Mouse (Mus musculus) heart, postnatal 14 days (tissue): ENCODE measurements around the gene Actr5. TPM values are rescaled to one million over a fixed set of nuclear protein-coding genes. Genes with fewer than 3 reads are reported as not detected.

Experiments used
- DNase-seq, 2 experiments: peaks; one replicate each; pipeline ENCODE4 v3.0.0; 2021 to 2022
- intact Hi-C: fragments of 180-260 bp; cut with DNase I; formaldehyde crosslinking; loops from one replicate; pipeline ENCODE4 v1.15.1; 2025
- microRNA-seq, 2 experiments: library from miRNA; unstranded; fragments of <30 nt; microRNA quantifications; one replicate each; pipeline ENCODE4 v1.2.0; 2021 to 2022
- total RNA-seq, 2 experiments: library from RNA; stranded (reverse); gene quantifications; 2 replicates each; pipeline ENCODE4 v1.2.3; 2021

The Actr5 gene
- total RNA-seq, 2 experiments from 2014 or later: 6.9 to 8.9 TPM

DNA sequence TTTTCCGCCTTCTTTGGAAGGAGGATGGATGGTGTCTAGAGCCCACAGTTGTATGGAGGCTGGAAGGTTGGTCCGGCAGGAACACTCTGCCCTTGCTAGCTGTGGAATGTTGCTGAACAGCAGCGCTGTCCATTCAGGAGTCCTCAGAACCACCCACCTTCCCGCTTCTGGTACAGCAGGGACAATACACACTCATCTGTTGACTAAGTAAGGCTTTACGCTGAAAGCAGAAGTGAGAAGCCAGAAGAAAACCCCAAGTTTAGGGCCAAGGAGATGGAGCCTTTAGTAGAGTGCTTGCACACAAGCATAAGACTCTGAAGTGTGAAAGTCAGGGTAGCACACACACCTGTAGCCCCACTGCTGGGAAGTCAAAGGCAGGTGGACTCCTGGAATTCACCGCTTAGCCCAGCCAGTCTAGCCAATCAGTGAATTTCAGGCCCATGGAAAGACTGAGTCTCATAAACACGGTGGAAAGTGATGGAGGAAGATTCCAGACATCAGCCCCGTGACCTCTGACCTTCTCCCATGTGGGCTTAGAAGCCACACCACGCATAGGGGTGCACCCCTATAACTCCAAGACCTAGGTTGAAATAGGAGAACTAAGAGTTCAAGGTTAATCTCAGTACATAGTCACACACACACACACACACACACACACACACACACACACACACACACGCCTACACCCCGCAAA lies 57.8 kb downstream of the Actr5 start:
- intact Hi-C loops: no loop called here
- no peak for DNase-seq

DNA sequence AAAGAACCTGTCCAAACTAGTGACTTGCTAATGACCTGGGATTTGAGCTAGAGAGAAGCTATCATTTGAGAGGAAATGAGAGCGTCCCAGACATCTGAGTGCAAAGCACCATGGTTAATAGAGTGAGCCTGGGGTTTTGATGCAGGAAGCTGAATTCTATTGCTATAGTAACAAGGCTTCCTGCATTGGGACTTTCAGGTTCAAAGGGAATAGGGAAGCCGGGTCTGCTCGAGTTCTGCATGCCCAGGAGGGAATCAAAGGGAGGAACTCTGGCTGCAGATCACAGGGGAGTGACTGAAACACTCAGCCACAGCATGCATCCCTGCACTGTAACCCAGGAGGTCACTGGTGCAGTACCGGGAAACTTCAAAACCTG lies 58.3 kb downstream of the Actr5 start:
- intact Hi-C loops: no loop called here
- DNase-seq: no peak

DNA sequence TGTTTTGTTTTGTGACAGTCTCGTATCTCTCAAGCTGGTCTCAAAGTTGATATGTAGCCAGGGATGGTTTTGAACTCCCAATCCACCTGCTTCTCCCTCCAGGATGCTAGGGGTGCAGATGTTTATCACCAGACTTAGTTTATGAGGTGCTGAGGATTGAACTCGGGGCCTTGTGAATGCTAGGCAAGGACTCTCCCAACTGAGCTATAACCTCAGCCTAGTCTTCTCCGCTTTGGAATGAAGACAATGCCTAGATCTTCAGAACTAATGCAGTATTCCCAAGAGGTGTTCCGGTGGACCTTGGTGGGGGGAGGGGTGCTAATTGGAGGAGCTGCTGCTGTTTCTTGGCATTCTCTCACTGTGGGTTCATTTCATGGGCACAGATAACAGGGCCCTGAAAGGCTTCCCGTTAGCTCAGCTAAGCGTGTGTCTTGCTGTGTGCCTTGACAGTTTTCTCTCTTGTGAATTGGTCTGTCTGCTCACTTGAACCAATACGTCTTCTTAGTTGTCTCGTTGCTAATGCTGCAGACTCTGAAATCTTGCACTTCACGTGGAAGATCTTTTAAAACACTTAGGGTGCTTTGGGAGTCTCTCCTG lies 59.7 kb downstream of the Actr5 start:
- DNase-seq: no peak
- intact Hi-C loops: no loop called here

DNA sequence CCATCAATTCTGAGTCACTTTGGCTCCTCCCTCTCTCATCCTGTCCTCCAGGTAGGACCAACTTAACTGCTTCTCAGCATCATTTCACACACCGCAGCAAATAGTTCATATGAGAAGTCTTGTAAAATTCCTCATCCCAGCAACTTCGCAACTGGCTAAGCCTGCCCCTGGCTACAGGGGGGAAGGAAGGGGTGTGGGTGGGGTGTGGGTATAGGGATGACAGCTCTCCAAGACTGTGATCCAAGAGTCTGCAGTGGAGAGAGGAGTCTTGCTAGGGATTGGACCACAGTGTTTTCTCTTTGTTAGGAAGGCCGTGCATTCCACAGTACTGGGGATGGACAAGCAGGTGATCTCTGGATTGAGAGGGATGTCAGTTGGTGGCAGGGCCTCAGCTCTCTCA lies 60.2 kb downstream of the Actr5 start:
- intact Hi-C loops: no loop called here
- DNase-seq: no peak

DNA sequence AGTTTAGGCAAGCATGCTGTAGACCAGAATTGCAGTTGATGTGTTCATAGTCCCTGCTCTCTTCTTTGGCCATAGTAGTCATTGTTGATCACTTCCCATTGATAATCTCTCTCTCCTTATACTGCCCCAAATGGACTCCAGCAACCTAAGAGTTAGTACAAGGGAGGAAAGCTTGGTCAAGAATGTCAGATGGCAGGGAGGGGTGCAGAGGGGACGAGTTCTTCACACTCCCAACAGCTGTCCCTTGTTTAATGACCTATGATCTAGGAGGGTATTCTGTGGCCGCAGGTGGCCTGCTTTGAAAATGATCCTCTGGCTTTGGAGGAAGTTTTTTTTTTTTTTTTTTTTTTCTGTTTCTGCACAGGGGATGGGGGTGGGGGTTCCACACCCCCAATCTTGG lies 61.7 kb downstream of the Actr5 start:
- intact Hi-C loops: loop anchor here (2.0 kb wide), 1 partner anchor 14 kb away; no protein-coding TSS in a partner anchor
- no peak for DNase-seq

DNA sequence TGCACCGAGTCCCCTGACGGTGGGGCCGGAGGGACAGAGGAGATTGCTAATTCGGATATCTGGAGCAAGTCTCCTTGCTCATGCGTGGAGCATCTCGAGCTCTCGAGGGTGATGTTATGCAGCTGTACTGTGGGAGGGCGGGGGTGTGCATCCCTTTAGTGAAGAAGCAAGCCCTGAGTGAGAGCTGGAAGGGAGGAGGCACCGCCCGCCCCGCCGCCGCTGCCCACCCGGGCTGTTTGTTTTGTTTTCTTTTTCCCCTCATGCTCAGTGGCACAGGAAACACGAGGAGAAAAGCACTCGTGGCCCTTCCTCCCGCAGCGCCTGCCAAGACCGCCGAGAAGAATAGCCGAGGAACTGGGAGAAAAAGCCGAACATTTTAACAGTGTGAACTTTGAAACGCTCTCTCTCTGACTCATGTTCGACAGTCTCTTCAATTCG lies 63.1 kb downstream of the Actr5 start:
- intact Hi-C loops: loop anchor here (2.0 kb wide), 1 partner anchor 15 kb away; no protein-coding TSS in a partner anchor
- peak; percentile 62 to 63 for DNase-seq

Small RNA genes lying within 50 kb of the gene (microRNA-seq; reads per million reads assigned to microRNA genes)
- gene Mir3474: 4.1 to 4.3 reads per million in 2 experiments

Other genes starting within 250 kb of the Actr5 start
- under 1 TPM; 0.15 to 0.22 TPM for gene Snhg11, start 249.2 kb upstream of the Actr5 start, total RNA-seq
- gene Ralgapb, start 215.0 kb upstream of the Actr5 start, total RNA-seq: 10 to 100 TPM; 33.5 TPM
- 1 to 10 TPM; 1.1 to 4.8 TPM for gene Adig, start 122.3 kb upstream of the Actr5 start, total RNA-seq
- under 1 TPM in 1 of 2 experiments, not detected in 1; 0.14 TPM for gene Arhgap40, start 112.1 kb upstream of the Actr5 start, total RNA-seq
- gene Slc32a1, start 14.1 kb upstream of the Actr5 start, total RNA-seq: not detected
- gene Ppp1r16b, start 40.5 kb downstream of the Actr5 start, total RNA-seq: 10 to 100 TPM; 17.0 to 20.2 TPM
- 1 to 10 TPM; 2.7 to 3.9 TPM for gene Fam83d, start 143.2 kb downstream of the Actr5 start, total RNA-seq
- 10 to 100 TPM; 16.4 to 22.9 TPM for gene Dhx35, start 169.9 kb downstream of the Actr5 start, total RNA-seq